Comparison of ENCODE assay signal across 30 mouse cellular contexts in the genomic region with DNA sequence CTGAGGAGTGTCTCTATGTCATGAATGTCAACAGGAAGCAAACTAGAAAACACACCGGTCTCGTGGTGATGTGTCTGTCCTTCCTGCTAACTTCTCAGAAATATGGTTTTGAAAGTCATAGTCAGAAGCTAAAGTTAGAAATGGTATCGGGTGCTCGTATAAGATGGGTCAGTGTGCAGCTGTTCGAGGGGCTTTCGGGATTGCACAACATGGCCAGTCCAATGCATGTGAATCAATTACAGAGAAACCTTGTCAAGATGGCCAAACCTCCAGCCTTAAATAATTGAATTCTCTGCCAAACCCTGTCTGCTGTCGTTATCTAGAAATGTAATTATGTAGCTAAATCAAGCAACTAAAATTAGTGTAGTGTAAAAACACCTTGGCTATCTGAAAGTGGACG.
"Had no signal": no experiment of that assay in that cellular context is flagged by ENCODE, and none has a peak within 500 bp of the region (broad histone marks: within the 10 kb centered on the region; RNA-seq: fewer than 3 reads in every experiment).

No protein-coding gene starts in this region.

- H3K36me3 ChIP-seq: heart, embryonic 10.5 days; heart, embryonic 12.5 days; heart, embryonic 13.5 days; heart, embryonic 15.5 days; hindbrain, embryonic 10.5 days; hindbrain, embryonic 12.5 days; hindbrain, embryonic 15.5 days; intestine, embryonic 15.5 days; kidney, embryonic 15.5 days had no signal

- H3K27ac ChIP-seq: heart, embryonic 10.5 days; heart, embryonic 13.5 days; heart, embryonic 15.5 days; hindbrain, embryonic 10.5 days; hindbrain, embryonic 12.5 days; hindbrain, embryonic 13.5 days; hindbrain, embryonic 14.5 days; hindbrain, embryonic 15.5 days; hindbrain, postnatal 0 days; intestine, embryonic 15.5 days; kidney, embryonic 15.5 days; kidney, postnatal 0 days; layer of hippocampus, adult 2 months; left cerebral cortex, adult 2 months had no signal

- DNase-seq: heart, postnatal 10 days; heart, postnatal 14 days; heart, postnatal 36 days; kidney, adult 11 months; kidney, adult 18-20 months; kidney, adult 8-10 months; kidney, adult 9 months; kidney, postnatal 10 days; kidney, postnatal 14 days; kidney, postnatal 25 days; kidney, postnatal 36 days; kidney, postnatal 4 days; layer of hippocampus, adult 9-11 months; layer of hippocampus, postnatal 36 days had no signal

- H3K27me3 ChIP-seq: heart, embryonic 12.5 days; heart, embryonic 13.5 days; heart, embryonic 15.5 days; hindbrain, embryonic 12.5 days; hindbrain, embryonic 13.5 days; hindbrain, embryonic 15.5 days; intestine, embryonic 15.5 days; kidney, embryonic 15.5 days had no signal

- H3K4me3 ChIP-seq: heart, embryonic 10.5 days; heart, embryonic 12.5 days; heart, embryonic 13.5 days; heart, embryonic 15.5 days; hindbrain, embryonic 10.5 days; hindbrain, embryonic 12.5 days; hindbrain, embryonic 13.5 days; hindbrain, embryonic 15.5 days; intestine, embryonic 15.5 days; kidney, embryonic 15.5 days; layer of hippocampus, adult 2 months; left cerebral cortex, adult 2 months had no signal

- H3K4me1 ChIP-seq: heart, embryonic 10.5 days; hindbrain, embryonic 12.5 days; intestine, embryonic 15.5 days; kidney, embryonic 15.5 days had no signal

- H3K4me2 ChIP-seq: heart, embryonic 11.5 days; heart, embryonic 12.5 days; heart, embryonic 13.5 days; heart, embryonic 15.5 days; hindbrain, embryonic 12.5 days; hindbrain, embryonic 13.5 days; hindbrain, embryonic 14.5 days; hindbrain, embryonic 15.5 days; intestine, embryonic 15.5 days; kidney, embryonic 15.5 days had no signal
